Mouse (Mus musculus) inflammation-experienced regulatory T-cells, adult 6 months (primary cell): Measurements from ENCODE around the gene Pdk1. TPM values are rescaled to one million over a fixed set of nuclear protein-coding genes. Genes with fewer than 3 reads are reported as not detected.

Experiments used
- ATAC-seq: one replicate; pipeline ENCODE4 v1.8.0; 2017
- polyA plus RNA-seq, 3 experiments: library from polyadenylated mRNA; unstranded; fragments of 100-300 nt; shearing (Covaris generic); gene quantifications; one replicate each; pipeline ENCODE4 v1.2.1; 2017

Pdk1 gene
- polyA plus RNA-seq: 10 to 100 TPM; 13.5 to 36.2 (median 20.6) TPM

DNA sequence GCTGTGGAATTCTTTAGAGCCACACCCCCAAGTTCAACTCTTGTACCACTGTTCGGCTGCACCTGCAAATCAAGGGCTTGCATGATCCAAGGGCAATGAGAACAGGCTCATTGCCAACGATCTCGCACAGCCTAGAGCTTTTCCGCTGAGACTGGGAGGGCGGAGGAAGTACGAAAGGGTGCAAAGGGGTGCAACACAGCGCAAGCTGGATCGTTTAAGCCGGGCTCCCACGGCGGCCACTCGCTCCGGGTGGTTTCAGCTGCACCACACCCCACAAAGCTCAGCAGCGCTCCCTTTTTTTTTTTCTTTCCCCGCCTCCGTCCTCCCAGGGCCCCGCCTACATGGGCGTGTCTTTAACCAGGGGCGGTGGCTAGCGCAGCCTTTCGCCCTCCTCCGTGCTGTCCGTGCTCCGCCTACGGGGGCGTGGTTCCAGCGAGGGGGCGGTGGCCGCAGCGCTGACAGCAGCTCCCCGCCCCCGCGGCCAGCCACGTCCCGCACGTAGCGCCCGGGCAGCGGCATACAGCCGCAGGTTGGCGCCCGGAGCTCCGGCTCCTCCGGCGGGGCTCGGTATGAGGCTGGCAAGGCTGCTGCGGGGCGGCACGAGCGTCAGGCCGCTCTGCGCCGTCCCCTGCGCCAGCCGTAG is at the start of gene Pdk1:
TSS of gene Pdk1 (plus strand) at position 424 of the 643 bp plus-strand sequence.
- ATAC-seq: peak; percentile 93

DNA sequence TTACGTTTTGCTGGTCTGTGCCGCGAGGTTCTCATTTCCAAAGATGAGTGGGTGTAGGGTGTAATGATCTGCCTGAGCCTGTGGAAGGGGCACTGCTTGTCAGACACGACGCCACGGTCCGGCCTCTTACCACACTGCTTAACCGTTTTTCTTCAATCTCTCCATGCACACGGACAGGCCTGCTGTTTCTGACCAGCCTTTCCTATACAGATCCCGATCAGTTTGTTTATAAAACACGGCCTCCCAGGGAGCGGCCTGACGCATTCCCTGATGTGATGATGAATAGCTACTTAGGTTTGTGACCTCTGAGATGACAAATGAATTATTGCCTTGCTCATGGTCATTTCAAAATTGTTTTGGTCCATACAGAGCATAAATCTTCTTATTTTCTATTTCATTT is 48.9 kb upstream of the Pdk1 start:
- no peak for ATAC-seq

DNA sequence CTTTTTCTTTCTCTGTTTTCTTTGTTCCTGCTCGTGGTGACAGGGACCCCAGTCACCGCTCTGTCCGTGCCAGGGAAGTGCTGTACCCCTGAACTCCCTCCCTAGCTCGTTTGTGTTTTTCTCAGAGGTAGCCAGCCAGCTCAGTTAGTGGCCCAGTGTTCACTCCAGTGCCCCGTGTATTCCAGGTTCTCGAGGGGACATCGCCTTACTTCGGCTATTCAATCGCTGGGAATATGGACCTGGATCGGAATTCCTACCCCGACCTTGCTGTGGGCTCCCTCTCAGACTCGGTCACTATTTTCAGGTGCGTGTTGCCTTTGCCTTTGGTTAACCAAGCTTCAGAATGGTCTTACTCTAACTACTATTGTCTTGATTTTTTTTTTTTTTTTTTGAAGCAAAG is 45.3 kb upstream of the Pdk1 start:
- no peak for ATAC-seq

DNA sequence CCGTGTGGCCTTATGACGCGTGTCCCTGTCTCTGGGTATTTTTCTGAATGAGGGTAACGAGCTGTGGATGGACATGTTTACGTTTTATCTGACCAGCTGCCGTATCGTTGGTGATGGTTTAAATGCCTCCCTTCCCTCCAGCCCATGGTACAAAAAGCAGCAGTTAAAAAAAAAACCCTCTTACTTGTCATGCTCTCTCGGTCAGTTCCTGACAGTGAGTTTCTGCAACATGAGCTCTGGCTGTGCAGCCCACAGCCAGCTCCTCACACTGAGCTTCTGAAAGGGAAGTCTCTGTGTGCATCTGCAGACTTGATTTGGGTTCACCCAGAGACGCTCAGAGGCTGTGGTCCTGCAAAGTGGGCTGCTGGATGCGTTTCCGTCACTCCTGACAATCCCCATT is 44.1 kb upstream of the Pdk1 start:
- no peak for ATAC-seq

DNA sequence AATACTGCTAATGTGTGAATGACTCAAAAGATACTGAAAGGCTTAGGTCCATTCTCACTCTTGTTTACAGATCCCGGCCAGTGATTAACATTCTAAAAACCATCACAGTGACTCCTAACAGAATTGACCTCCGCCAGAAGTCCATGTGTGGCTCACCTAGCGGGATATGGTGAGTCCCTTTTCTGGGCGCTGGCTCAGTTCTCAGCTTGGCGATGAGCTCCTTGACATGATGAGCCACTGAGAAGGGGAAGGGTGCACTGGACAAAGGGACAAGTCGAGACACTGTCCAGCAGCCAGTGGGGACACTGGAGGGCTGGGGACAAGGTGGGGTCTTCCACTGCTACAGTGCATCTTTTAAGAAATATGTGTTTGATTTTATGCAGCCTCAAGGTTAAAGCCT is 39.4 kb upstream of the Pdk1 start:
- no peak for ATAC-seq

DNA sequence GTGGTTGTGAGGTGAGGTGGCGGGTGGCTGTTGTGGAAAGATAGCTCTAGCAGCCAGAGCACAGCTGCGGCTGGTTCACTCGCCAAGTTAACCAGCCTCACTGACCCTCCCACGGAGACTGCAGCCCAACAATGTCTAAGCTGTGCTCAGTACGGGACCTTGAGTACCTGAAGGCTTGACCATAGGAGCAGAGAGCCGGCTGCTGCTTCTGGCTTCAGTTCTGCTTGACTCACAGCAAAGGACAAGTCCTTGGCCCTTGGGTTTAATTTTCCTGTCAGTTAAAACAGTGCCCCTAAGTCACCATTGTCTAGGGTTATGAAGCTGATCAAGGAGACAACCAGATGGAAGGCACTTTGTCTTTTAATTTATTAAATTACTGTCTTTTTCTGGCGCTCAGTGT is 38.7 kb upstream of the Pdk1 start:
- no peak for ATAC-seq

DNA sequence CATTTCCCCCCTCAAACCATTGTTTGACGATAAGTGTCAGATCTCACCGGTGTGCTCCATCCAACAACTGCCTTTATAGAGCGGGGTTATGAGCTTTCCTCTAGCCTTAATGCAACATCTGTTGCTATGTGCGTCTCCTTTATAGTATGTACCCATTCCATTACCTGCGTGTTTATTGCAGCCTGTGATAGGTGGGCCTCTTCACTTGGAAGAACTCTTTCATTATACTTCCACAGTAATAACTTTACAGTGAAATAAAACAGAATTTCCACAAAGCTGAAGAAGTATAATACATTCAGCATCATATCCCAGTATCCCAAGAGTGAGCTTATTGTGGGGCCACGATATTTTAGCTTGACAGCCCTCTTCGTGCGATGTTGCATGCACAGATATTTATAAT is 37.5 kb upstream of the Pdk1 start:
- no peak for ATAC-seq

DNA sequence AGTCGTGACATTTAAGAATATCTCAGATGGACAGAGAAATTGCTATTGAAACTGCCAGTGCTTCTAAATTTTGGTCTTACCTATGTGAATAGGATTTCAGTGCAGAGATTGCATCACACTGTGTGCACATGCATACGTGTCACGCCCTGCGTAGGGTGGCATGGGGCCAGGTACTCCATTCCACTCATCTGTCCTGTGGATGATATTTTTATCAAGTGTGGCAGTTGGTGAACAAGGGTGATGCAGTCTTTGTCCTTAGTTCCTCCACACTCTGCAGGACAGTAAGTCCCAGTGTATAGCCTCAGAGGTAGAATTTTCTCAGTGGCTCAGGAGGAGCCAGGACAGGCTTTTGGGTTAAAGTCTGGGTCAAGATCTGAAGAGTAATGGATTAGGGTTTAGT is 36.8 kb upstream of the Pdk1 start:
- ATAC-seq: no peak

DNA sequence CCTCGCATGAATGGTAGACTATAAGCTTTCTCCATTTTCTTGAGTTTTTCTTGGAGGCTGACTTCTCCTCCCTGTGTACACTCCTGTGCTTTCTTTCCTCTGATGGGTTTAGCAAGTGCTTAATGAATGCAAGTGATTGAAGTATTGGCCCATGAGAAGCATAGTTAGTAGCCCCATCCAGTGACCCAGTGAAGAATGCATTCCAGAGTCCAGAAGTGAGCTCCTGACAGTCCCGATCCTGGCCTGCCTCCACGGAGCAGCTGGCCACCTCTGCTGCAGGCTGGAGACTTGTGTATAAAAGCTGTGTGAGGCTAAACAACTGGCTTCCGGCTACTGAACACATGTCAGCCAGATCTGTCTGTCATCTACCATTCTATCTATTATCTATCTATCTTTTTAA is 35.8 kb upstream of the Pdk1 start:
- ATAC-seq: no peak

DNA sequence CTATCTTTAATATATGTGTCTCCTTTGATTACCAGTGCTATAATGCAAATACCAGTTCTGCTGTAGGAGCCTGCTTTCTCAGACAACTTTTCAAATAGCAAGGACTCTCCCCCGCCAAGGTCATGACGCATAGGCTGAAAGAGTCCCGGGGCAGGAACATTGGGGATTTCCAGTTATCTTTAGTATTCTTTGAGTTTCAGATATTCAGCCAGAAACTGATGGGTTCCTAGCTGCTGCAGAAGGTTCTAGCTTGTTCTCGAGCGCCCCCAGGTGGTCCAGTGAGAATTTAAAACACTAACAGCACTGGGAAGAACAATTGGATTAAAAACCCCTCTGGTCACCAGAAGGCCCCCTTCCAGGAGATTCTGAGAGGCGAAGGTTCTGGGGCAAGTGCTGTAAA is 35.2 kb upstream of the Pdk1 start:
- peak; percentile 78 for ATAC-seq

DNA sequence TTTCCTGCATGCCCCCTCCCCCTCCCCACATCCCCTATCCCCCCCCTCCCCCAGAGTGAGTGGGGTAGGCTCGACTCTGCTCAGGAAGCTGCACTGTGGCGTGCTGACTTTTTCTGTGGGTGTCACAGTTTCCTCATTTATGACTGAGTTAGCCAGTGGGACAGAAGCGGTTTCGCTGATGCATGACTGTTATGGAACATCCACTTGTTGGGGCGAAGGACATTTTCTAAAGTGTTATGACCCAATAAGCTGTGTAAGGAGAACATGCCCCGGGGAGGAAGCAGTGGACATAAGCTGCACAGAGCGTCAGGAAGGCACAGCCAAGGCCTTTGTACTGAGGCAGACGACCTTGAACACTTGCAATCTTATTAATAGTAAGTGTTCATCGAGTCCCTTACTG is 29.7 kb upstream of the Pdk1 start:
- peak; percentile 56 for ATAC-seq

DNA sequence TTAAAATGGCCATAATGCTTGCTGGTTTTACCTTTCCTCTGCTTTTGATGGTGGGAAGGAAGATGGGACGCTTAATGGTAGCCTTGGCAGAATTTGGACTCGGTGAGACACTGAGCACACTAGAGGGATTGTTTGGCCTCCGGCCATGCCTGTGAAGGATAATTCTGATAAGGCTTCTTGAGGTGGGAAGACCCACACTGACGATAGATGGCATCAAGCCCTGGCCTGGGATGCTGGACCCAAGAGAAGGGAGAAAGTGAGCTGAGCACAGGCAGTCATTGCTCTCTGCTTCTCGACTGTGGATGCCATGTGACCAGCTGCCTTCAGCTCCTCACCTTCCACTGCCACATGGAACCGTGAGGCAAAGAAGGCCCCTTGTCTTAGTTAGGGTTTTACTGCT is 28.1 kb upstream of the Pdk1 start:
- no peak for ATAC-seq

DNA sequence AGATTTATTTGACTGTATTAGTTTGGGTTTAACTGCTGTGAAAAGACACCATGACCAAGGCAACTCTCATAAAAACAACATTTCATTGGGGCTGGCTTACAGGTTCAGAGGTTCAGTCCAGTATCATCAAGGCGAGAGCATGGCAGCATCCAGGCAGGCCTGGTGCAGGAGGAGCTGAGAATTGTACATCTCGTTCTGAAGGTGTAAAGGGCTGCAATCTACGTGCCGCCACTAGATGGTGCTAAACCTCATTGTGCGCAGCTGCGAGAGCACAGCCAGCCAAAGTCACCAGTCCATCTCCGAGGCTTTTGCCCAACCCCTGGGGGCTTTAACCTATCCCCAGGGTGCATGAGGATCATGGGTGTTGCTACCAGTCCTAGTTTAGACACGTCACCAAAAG is 20.9 kb upstream of the Pdk1 start:
- ATAC-seq: peak; percentile 67

DNA sequence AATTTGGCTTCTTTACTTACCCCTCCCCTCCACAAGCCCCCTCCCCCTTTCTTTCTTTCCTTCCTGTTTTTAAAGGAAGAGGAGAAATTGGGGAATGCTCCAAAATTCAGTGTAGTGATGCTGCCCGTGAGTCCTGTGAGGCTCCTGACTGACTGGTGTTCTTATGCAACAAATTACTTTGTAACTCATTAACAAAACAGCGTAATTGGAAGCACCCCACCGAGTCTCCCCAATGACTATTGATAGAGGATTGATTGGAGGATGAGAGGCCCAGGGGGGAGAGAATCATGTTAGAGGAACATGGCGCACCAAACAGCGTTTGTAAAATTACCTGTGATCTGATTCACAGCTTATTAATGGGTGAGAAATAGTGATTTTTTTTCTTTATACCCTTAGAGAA is 17.9 kb upstream of the Pdk1 start:
- ATAC-seq: no peak

DNA sequence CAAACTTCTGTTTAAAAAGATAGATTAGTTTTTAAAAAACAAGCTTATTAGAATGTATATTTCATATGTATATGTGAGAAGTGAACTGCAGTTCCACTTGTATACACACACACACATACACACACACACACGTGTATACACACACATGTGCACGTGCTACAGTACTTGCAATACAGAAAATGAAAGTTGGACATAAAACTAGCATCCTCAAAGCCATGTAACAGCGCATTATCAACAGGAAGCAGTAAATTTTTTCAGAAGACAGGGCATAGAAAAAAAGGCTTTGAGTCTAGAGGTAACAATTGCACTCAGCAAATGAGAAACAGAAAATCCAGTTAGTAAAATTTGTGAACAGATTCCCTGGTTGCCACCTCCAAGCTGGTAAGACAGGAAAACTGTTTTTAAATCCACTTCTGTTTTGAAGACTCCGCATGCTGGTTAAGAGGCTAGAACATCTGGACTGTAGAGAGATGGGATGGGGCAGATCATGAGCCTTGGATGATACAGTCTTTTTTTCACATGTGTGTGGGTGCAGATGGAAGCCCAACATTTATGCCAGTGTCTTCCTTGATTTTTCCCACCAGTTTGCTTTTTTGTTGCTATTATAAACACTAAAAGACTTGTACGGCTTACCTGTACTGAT is 9.4 kb upstream of the Pdk1 start:
- ATAC-seq: peak; percentile 69

DNA sequence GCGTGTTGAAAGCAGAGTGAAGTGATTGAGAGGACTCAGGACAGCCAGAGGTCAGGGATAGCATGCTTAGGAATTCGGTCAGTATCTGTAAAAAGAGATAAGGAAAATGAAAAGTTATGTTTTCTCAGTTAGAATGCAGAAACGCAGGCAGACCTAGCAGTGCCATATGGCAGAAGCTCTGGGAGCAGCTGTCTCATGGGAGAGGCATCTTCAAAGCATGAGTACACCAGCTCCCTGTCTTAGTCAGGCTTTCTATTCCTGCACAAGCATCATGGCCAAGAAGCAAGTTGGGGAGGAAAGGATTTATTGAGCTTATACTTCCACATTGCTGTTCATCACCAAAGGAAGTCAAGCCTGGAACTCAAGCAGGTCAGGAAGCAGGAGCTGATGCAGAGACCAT is 8.0 kb upstream of the Pdk1 start:
- ATAC-seq: no peak

DNA sequence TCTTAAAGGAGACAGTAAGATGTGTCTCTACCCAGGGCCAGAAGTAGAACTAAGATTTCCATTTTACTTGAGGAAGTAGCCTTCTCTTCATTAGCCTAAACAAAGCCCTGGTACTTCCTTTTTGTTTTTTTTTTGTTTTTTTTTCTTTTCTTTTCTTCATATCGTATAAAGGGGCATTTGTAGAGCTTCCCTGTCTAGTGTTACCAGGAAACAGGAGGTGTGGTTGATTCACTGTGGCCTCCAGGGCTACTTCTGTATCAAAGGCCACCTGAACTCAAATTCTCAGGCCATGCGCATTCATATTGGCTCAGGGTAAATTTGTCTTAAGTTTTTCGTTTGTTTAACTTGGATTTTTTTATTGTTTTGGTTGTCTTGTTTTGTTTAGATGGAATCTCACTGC is 7.1 kb upstream of the Pdk1 start:
- no peak for ATAC-seq

DNA sequence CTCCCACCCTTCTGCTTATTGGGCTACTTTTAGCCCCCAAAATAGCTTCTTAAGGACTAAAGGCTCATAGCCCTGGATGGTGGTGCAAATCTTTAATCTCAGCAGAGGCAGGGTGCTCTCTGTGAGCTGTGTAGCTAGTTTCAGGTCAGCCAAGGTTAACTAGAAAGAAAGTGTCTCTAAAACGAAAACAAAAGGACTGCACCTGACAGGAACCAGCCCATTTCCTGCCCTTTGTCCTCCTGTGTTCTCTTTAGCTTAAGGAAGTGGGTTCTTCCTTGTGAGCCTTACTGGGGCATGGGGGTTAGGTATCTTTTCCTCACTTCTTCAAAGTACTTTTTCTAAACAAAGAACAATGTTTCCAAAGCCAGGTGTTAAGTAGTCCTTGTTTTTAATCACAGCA is 6.5 kb upstream of the Pdk1 start:
- ATAC-seq: peak; percentile 91

DNA sequence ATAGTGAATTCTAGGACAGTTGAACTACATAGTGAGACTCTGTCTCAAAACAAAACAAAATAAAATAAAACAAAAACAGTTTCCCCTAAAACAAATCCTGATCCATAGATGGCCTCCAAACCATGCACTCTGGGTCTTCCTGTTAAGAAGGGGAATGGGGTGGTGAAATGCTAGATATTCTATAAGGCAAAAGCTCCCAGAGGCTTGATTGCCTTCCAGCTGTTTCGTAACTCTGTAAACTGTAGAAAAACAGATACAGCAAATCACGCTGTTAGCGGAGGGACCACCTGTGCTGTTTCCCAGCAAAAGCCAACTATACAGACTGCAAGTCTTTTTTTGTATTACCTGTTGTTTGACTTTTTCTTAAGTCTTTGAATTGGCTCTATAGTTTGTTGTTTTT is 6.0 kb upstream of the Pdk1 start:
- ATAC-seq: peak; percentile 1

DNA sequence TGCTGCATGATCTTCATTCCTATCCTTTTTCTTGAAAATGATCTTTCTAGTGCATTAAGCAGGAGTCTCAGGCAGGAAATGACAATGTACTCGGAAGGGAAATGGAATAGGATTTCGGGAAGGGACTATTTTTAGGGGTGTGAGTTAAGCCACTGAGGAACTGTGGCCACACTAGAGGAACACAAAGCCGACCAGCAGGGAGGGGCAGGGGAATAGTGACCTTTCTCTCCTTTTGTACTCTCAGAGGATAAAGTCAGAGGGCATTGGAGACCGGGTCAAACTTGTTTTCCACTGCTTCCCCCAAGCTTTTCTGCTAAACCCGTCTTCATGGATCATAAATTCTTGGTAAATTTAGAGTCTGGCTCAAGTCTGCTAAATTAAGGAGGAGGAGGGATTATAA is 5.5 kb upstream of the Pdk1 start:
- ATAC-seq: no peak

DNA sequence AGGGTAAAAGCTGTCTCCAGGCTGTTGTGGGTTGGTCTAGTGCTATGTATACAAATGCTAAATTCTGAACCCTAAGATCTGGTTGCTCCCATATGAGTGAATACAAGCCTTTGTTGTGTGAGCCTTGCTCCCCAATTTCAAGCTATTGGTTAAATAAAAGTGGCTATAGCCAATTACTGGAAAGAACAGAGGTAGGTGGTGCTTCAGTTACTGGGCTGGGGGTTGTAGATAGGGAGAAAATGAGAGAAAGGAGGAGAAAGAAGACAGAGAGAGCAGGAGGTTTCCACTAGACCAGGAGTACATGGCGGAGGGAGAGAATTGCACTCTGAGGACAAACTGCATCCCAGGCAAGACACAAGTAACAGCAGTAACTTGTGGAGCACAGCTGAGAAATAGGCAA is 4.8 kb upstream of the Pdk1 start:
- ATAC-seq: no peak

DNA sequence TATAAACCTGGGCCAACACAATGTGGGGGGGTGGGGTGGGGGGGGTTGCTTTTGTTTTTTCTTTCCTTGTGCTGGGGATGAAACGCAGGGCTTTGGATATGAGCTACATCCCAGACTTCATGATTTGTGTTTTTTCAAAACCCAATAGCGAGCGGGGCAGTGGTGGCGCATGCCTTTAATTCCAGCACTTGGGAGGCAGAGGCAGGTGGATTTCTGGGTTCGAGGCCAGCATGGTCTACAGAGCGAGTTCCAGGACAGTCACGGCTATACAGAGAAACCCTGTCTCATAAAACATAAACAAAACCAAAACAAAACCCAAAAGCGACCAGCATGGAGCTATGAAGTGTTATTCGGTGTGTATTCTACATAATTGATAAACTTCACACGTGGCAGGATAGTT is 883 bp upstream of the Pdk1 start:
- ATAC-seq: no peak

DNA sequence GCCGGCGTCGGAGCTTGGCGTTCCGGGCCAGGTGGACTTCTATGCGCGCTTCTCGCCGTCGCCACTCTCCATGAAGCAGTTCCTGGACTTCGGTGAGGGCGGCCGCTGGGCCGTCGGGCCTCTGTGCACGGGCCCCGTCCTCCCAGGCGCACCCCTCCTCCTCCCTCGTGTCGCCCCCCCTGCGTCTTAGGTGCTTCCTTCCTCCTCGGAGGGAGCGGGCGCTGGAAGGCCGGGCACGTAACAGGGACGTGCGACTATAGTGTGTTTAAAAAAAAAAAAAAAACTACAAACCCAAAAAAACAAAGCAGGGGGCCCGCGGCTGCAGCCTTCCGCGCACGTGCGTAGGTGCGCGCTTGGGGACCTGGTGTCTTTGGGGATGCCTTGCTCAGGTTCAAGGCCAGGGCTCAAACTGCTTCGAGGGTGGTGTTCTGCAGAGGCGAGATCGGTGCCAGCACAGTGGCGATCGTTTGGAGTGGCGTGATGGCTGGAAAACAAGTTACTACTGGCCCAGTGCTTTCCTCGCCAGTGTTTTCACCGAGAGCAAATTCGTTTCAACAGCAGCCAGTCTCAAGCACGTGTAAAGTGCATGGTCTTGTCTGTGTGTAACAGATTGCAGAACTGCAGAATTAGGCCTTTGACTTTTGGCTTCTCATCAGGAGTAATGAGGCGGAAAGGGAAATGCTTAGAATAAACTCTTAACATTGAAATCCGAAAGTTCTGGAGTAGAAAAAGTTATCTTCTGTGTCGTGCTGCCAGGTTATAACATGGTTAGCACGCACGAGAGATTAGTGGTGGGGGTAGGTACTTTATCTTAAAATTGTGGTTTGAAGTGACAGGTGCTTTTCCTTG is 674 bp downstream of the Pdk1 start:
- ATAC-seq: peak; percentile 57

DNA sequence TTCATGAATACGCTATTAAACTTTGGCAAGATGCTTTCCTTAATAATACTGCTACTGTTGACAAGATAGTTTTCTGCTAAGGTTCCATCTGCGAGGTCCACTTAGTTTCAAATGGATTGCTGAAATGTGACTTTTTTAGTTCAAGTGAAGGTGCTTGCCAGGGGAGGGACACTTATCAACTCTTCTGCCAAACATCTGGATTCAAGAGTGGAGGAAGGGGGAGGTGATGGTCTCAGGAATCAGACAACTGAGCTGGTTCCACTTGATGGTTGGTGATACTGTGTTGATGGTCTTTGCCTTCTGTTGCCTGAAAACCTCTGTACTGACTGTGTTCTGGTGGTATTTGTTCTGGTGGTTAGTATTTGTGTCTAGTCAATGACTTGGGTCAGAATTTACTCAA is 1.4 kb downstream of the Pdk1 start:
- no peak for ATAC-seq
